Mouse (Mus musculus) heart, adult 18-20 months (tissue): Measurements from ENCODE around the gene Gcn1l1. TPM values are rescaled to one million over a fixed set of nuclear protein-coding genes. Genes with fewer than 3 reads are reported as not detected.
"Not testable (repeated sequence)": the region's sequence is repeated elsewhere in the genome, so short reads cannot be mapped to it uniquely, and the experiment has no call there.

Experiments
- DNase-seq, 2 experiments: peaks; one replicate each; pipeline ENCODE4 v3.0.0; 2021 to 2022; ENCODE audit warnings: mixed read lengths in 1 of 2
- total RNA-seq, 2 experiments: library from RNA; stranded (reverse); gene quantifications; 2 replicates each; pipeline ENCODE4 v1.2.3; 2021

Gcn1l1 gene
- total RNA-seq, 2 experiments from 2014 or later: 39.1 to 41.5 TPM

DNA sequence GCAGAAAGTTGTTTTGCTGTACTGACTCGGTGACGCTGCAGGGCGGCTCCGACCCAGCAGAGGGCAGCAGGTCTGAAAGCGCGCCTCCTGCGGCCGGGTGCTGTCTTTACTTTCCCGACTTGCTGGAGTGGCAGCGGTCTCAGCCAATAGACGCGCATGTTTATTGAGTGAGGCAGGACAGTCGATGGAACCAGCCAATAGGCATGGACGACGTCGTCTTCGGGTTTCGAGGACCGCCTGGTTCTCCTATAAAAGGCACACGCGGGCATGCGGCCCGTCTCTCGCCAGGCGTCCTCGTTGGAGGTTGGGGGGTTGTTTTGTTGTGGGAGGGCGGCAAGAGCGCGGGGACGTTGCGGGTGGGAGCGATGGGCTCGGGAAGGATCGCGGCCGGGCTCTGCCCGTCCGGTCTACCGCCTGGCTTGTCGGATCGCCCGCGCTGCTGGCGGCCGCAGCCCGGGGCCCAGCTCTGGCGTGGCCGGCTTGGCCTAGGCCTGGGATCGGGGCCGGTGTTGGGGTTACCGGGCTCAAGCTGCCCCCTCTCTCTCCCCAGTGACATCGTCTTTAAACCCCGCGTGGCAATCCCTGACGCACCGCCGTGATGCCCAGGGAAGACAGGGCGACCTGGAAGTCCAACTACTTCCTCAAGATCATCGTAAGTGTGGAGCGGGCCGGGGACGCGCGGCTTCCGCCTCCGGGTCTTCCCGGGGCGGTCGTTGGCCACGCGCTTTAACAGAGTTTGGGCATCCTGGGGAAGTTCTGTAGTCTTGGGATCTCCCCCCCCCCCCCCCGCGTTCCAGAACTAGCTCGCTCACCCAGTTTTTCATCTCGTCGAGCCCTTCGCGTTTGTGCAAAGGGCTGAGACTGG, 5.6 kb upstream of the Gcn1l1 start, which contains the start of gene Rplp0:
Gene Rplp0 (plus strand): TSS at position 231 of the 865 bp plus-strand sequence.
- peak; percentile 100 for DNase-seq

- no peak for DNase-seq
These were observed 4.6 kb upstream of the Gcn1l1 start for GRCm38 (mm10) chr5:115560336-115560905.

GRCm38 (mm10) chr5:115563771-115564585, 1.1 kb upstream of the Gcn1l1 start:
- DNase-seq: no peak

GRCm38 (mm10) chr5:115565403-115565802, 349 bp downstream of the Gcn1l1 start:
- no peak for DNase-seq

DNA sequence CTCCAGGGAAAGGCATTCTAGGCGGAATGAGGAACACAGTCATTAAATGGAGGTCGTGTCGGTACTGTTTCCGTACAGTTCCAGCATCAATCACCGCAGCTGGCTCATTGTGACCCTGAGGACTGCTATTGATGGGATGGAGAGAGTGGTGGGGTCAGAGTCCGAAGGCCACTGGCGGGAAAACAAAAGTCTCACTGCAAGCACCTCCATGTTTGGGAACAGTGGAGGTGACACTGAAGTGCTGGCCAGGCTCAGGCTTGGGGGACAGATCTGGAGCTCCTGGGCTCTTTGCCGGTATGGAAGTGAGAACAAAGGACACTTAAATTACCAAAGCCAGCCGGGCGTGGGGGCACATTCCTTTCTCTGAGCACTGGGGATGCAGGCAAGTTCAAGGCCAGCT, 3.6 kb downstream of the Gcn1l1 start:
- DNase-seq: no peak

GRCm38 (mm10) chr5:115569308-115569707, 4.3 kb downstream of the Gcn1l1 start:
- no peak for DNase-seq

DNA sequence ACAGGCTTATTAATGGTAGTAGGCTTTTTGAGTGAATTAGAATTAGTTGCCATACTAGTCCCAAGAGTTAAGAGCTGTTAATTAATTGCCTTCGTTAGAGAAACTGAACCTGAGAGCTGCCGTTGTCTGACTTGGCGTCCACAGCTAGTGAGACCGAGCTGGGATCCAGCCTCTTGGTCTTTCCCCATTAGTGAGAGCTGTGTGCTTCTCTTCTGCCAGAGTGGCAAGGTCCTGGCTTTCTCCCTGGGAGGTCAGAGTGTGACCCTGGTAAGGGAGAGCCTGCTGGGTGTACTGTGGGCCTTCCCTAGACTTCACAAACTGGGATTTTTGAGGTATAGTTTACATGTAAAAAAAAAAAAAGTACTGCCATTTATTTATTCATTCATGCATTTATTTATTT, 4.7 kb downstream of the Gcn1l1 start:
- no peak for DNase-seq

DNA sequence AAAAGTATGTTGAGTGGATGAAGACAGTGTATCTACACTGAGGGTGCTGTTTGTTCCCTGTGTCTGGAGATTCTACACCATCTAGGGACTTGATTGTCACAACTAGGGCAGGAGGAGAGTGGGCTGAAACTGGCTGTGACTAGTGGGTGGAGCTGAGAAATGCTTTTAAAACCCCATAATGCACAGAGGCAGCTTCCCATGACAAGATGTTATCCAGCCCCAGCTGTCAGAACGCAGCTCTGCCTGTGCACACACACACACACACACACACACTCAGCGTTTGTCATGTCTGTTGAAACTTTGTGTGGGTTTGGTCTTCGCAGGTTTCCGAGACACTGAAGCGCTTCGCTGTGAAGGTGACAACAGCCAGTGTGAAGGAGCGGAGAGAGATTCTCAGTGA, 6.0 kb downstream of the Gcn1l1 start:
- no peak for DNase-seq

DNA sequence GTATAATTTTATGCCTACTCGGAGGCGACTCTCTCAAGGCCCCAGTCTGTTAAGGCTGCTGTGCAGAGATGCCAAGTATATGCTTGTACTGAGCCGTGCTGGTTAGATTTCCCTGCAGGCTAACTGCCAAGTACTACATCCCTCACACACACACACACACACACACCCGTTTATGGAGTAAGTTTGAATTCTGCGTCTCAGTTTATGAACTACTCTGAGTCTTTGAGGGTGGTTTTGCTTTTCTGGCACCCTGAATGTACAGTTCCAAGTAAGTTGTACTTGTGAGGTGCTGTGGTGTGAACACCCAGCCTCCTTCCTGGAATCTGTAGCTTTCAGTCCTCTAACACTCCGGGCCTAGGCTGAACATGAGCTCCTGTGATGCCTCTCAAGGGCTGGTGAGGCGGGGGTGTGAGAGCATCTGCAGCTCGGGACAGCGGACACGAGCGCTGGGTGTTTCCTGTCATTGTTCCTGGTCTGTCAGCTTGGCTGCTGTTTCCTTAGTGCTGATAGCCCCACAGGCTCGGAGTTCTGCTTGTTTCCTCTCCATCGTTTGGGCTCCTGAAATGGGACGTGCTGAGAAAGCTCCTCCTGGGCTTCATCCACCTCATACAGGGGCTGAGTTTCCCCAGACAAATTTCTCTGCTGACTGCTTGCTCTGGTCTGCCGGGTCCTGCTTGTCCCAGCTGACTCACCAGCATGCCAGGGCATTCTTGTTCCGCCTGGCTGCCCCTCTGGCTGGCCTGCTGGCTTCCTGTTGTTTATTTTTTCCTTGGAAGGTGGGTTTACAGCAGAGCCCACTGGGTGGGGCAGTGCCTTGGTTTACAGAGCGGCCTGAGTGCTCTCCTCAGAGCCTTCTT, 7.9 kb downstream of the Gcn1l1 start:
- DNase-seq: peak; percentile 57 to 82

GRCm38 (mm10) chr5:115574992-115575391, 9.9 kb downstream of the Gcn1l1 start:
- peak; percentile 85 to 87 for DNase-seq

DNA sequence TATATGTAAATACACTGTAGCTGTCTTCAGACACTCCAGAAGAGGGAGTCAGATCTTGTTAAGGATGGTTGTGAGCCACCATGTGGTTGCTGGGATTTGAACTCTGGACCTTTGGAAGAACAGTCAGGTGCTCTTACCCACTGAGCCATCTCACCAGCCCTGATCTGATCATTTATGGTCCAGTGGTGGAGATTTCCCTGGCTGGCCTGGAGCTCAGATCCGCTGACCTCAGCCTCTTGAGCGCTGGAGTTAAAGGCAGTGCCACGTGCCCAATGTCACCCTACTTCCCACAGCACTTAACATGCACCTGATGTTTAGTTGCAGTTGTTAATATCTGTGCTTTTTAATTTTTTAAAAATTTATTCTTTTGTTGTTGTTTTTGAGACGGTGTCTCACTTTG, 12.6 kb downstream of the Gcn1l1 start:
- DNase-seq: not testable (repeated sequence)

DNA sequence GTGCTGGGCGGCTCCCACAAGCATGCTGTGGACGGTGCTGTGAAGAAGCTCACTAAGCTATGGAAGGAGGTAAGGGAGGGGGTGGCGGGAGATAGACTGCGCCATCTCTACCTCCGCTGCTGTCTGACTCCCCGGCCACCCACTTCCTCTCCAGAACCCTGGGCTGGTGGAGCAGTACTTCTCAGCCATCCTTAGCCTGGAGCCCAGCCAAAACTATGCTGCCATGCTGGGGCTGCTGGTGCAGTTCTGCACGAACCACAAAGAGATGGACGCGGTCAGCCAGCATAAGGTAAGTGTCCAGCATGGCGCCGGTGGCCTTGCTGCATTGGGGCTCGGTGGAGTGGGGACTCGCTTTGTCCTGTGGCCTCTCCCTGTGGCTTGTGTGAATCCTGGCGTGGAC, 13.9 kb downstream of the Gcn1l1 start:
- DNase-seq: no peak

GRCm38 (mm10) chr5:115579363-115579762, 14.3 kb downstream of the Gcn1l1 start:
- DNase-seq: no peak

DNA sequence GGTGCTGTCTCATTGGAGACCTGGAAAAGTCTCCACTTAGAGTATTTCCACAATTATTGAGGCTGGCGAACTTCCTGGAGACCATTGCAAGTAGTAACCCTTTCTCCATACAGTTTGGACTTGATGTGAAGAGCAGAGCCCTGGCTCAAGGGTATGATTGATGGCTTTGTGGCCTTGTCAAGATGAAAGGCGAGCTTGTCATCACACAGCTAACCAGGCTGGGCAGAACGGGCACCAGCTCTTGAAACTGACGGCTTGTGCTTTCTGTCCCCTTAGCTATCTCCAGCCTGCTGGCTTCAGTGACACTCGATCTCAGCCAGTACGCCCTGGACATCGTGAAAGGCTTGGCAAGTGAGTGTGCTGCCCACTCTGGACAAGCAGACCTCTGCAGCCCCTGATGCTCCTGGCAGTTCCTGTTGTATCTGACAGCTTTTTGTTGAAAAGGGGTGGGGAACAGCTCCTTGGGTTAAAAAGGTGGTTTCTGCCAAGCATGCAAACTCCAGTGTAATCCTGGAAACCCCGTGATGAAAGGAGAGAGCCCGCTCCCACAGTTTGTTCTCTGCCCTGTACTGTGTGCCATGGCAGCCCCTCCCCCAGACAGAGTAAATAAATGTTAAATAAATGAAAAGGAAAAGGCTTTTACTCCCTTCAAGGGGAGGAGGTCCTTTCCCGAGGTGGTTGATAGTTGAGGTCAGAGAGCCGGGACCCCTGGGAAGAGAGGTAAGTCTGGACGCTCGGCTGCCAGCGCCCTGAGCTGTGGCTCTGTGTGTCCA, 15.4 kb downstream of the Gcn1l1 start:
- no peak for DNase-seq

DNA sequence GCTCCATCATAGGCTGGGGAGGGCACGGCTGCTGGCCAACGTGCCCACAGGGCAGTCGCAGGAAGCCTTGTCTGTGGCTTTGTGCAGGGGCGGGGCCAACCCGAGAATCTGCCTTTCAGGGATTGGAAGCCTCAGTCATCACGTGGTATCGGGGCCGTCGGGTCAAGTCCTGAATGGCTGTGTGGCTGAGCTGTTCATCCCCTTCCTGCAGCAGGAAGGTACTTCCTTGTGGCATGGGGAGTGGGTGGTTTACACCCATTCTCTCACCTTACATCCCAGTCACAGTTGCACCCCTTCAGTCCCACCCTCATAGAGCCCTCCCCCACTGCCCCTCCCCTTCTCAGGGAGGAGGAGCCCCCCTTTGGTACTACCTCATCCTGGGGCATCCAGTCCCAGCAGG, 16.6 kb downstream of the Gcn1l1 start:
- DNase-seq: no peak

- DNase-seq: no peak
These were observed 20.6 kb downstream of the Gcn1l1 start for GRCm38 (mm10) chr5:115585616-115586015.

- no peak for DNase-seq
These were observed 21.1 kb downstream of the Gcn1l1 start for GRCm38 (mm10) chr5:115586166-115586565.

GRCm38 (mm10) chr5:115586780-115587179, 21.7 kb downstream of the Gcn1l1 start:
- DNase-seq: no peak

GRCm38 (mm10) chr5:115591028-115591427, 26.0 kb downstream of the Gcn1l1 start:
- DNase-seq: no peak

DNA sequence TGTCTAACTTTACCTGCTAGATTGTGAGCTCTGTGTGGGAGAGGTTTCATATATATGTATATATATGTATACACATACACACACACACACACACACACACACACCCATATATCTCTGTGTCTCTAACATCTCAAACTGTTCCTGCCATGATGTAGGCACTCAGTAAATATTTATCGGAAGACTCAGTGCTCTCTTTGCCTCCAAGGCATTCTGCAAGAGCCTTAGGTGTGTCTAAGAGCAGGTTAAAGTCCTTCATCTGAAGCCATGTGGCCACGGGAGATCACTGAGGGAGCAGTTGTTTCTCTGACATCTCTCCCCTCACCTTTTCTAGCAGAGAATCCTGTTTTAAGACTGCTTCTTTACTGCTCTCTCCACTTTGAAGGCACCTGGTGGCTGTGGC, 26.5 kb downstream of the Gcn1l1 start:
- no peak for DNase-seq

DNA sequence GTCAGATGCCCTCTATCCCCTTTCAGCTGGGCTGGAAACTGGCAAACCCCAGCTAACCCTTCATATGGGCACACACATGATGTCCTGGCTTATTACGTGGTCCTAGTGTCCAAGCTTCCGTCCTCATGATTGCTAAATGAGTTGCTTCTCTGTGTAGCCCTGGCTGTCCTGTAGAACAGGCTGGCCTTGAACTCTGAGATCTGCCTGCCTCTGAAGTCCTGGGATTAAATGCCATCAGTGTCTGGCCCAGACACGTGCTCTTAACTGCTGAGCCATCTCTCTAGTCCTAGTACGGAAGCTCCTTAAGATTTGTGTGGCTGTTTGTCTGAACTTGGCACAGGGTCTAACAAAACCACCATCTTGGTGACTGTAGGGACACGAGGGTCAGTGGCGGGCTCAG, 38.5 kb downstream of the Gcn1l1 start:
- DNase-seq: no peak
